Comparison of ENCODE assay signal across 12 mouse cellular contexts in genomic region chr15:102409286-102409685, GRCm38 (mm10). TPM values are rescaled to one million over a fixed set of nuclear protein-coding genes. Genes with fewer than 3 reads are reported as not detected.
DNase-seq lines count a peak whose midpoint lies in the region; ATAC-seq and TF ChIP-seq lines count a peak whose summit lies in the region.
"Had no signal": no experiment of that assay in that cellular context is flagged by ENCODE, and none has a peak within 500 bp of the region (broad histone marks: within the 10 kb centered on the region; RNA-seq: fewer than 3 reads in every experiment).

No protein-coding gene starts in this region.

- H3K4me2 ChIP-seq in midbrain, embryonic 12.5 days (replicated peaks) = peak overlapping the region; percentile 27
- no peak overlapping the region for H3K4me2 ChIP-seq in midbrain, postnatal 0 days (ENCODE audit: low read depth, low read length, poor library complexity, severe bottlenecking)
- H3K4me2 ChIP-seq in limb, embryonic 11.5 days (ENCODE audit: low read depth, severe bottlenecking) = peak overlapping the region; percentile 15; the same call in 1 of the 2 replicates
- H3K4me2 ChIP-seq in stomach, embryonic 15.5 days = peak overlapping the region; percentile 30; the same call in 1 of the 2 replicates

- H3K27ac ChIP-seq in heart, embryonic 10.5 days = no peak overlapping the region
- no peak overlapping the region for H3K27ac ChIP-seq in midbrain, embryonic 12.5 days (replicated peaks)
- no peak overlapping the region for H3K27ac ChIP-seq in midbrain, postnatal 0 days (ENCODE audit: low read depth, low read length)
- H3K27ac ChIP-seq in limb, embryonic 11.5 days (replicated peaks; ENCODE audit: low read depth, low read length) = no peak overlapping the region
- no peak overlapping the region for H3K27ac ChIP-seq in stomach, embryonic 15.5 days

- ATAC-seq in midbrain, embryonic 12.5 days (ENCODE audit: low FRiP score, low read depth) = no peak
- ATAC-seq in midbrain, postnatal 0 days (ENCODE audit: low FRiP score) = no peak
- no peak for ATAC-seq in limb, embryonic 11.5 days (ENCODE audit: insufficient number of reproducible peaks, low FRiP score, low TSS enrichment, low read depth)
- ATAC-seq in stomach, embryonic 15.5 days (ENCODE audit: insufficient read depth, low FRiP score, low read depth) = no peak
- ATAC-seq: CD4-positive, CD25-positive, alpha-beta regulatory T cell, adult 4 months had no signal

- H3K27me3 ChIP-seq in heart, embryonic 10.5 days (ENCODE audit: insufficient read depth, poor library complexity, severe bottlenecking) = no peaks in the 10 kb centered on the region
- H3K27me3 ChIP-seq in midbrain, embryonic 12.5 days = no peaks in the 10 kb centered on the region
- no peaks in the 10 kb centered on the region for H3K27me3 ChIP-seq in midbrain, postnatal 0 days (ENCODE audit: insufficient read depth, low read length)
- no peaks in the 10 kb centered on the region for H3K27me3 ChIP-seq in limb, embryonic 11.5 days (ENCODE audit: control insufficient read depth, insufficient read depth, low read length)
- no peaks in the 10 kb centered on the region for H3K27me3 ChIP-seq in stomach, embryonic 15.5 days (replicated peaks)

- DNase-seq in heart, embryonic 10.5 days (ENCODE audit: low spot score) = no peak
- no peak for DNase-seq in heart, adult 9 months (ENCODE audit: low spot score in 2 of 2)
- DNase-seq in midbrain, postnatal 0 days (ENCODE audit: low spot score) = no peak
- DNase-seq in limb, embryonic 11.5 days (ENCODE audit: low spot score) = no peak
- no peak for DNase-seq in retina, postnatal 1 day
- no peak for DNase-seq in frontal cortex, postnatal 36 days (ENCODE audit: low spot score in 2 of 2)
- DNase-seq: kidney, adult 8-10 months; right cerebral cortex, postnatal 4 days; thymus, postnatal 36 days had no signal

- H3K9ac ChIP-seq in midbrain, embryonic 12.5 days (replicated peaks) = no peak overlapping the region
- H3K9ac ChIP-seq in midbrain, postnatal 0 days (replicated peaks; ENCODE audit: low read length, poor library complexity, severe bottlenecking) = no peak overlapping the region
- H3K9ac ChIP-seq in limb, embryonic 11.5 days (ENCODE audit: low read length) = no peak overlapping the region
- H3K9ac ChIP-seq in stomach, embryonic 15.5 days = no peak overlapping the region

- 0 out of 2 replicates have a peak overlapping the region, but pooled peaks have one; percentile 34 for H3K4me3 ChIP-seq in heart, embryonic 10.5 days
- H3K4me3 ChIP-seq in midbrain, embryonic 12.5 days = peak overlapping the region; percentile 13
- H3K4me3 ChIP-seq in midbrain, postnatal 0 days (ENCODE audit: low read depth, low read length) = no peak overlapping the region
- no peak overlapping the region for H3K4me3 ChIP-seq in limb, embryonic 11.5 days (ENCODE audit: low read depth, low read length)
- H3K4me3 ChIP-seq in stomach, embryonic 15.5 days (replicated peaks) = no peak overlapping the region

- H3K36me3 ChIP-seq in heart, embryonic 10.5 days = peaks cover 63% of the 10 kb centered on the region
- peaks cover 59% of the 10 kb centered on the region for H3K36me3 ChIP-seq in midbrain, embryonic 12.5 days
- H3K36me3 ChIP-seq in midbrain, postnatal 0 days (ENCODE audit: insufficient read depth, low read length) = peaks cover 21% of the 10 kb centered on the region
- peaks cover 38% of the 10 kb centered on the region for H3K36me3 ChIP-seq in limb, embryonic 11.5 days (ENCODE audit: control insufficient read depth, insufficient read depth, low read length)
- peaks cover 41% of the 10 kb centered on the region for H3K36me3 ChIP-seq in stomach, embryonic 15.5 days

- no peak for TF ChIP-seq CTCF in midbrain, postnatal 0 days (IDR thresholded peaks at IDR 0.05)

- H3K4me1 ChIP-seq in heart, embryonic 10.5 days = peaks cover 29% of the 10 kb centered on the region
- peaks cover 40% of the 10 kb centered on the region for H3K4me1 ChIP-seq in midbrain, embryonic 12.5 days
- peaks cover 12% of the 10 kb centered on the region; the same call in 1 of the 2 replicates for H3K4me1 ChIP-seq in midbrain, postnatal 0 days (ENCODE audit: insufficient read depth, low read length)
- peaks cover 14% of the 10 kb centered on the region; the same call in 1 of the 2 replicates for H3K4me1 ChIP-seq in limb, embryonic 11.5 days (ENCODE audit: control insufficient read depth, insufficient read depth, low read length)
- H3K4me1 ChIP-seq in stomach, embryonic 15.5 days = peaks cover 15% of the 10 kb centered on the region; the same call in 1 of the 2 replicates

- H3K9me3 ChIP-seq in heart, embryonic 10.5 days = no peaks in the 10 kb centered on the region
- no peaks in the 10 kb centered on the region for H3K9me3 ChIP-seq in midbrain, embryonic 12.5 days
- H3K9me3 ChIP-seq in midbrain, postnatal 0 days (ENCODE audit: low read length) = no peaks in the 10 kb centered on the region
- H3K9me3 ChIP-seq in limb, embryonic 11.5 days (ENCODE audit: control insufficient read depth, low read length) = no peaks in the 10 kb centered on the region
- H3K9me3 ChIP-seq in stomach, embryonic 15.5 days = no peaks in the 10 kb centered on the region

- WGBS in heart, embryonic 10.5 days = 90% methylated on average over 3 of the region's 3 CpGs
- WGBS in midbrain, embryonic 12.5 days = 94% methylated on average over 3 of the region's 3 CpGs
- WGBS in midbrain, postnatal 0 days = 91% methylated on average over 3 of the region's 3 CpGs
- 99% methylated on average over 3 of the region's 3 CpGs for WGBS in limb, embryonic 11.5 days
- WGBS in stomach, embryonic 15.5 days = 95% methylated on average over 3 of the region's 3 CpGs

RNA-seq across cellular contexts. Expression of gene Sp1, which starts 3.3 kb away (rescaled TPM):
- polyA plus RNA-seq in heart, embryonic 10.5 days (2016; fragmentation: Nextera tagmentation; extraction: Ambion mirVana) = 5.7 and 7.6 TPM in 2 replicates
- 9.6 and 10.2 TPM in 2 replicates for polyA plus RNA-seq in midbrain, embryonic 12.5 days (2016; fragmentation: Nextera tagmentation; extraction: Ambion mirVana)
- 20.9 and 25.6 TPM in 2 replicates for total RNA-seq in midbrain, postnatal 0 days (2014; rRNA removed)
- 2.2 and 2.8 TPM in 2 replicates for polyA plus RNA-seq in midbrain, postnatal 0 days (2015; fragmentation: Nextera tagmentation; extraction: Ambion mirVana)
- 11.8 and 13.3 TPM in 2 replicates for polyA plus RNA-seq in limb, embryonic 11.5 days (2014; fragmentation: Nextera tagmentation; extraction: Ambion mirVana)
- 9.6 and 9.7 TPM in 2 replicates for polyA plus RNA-seq in stomach, embryonic 15.5 days (2015; fragmentation: Nextera tagmentation; extraction: Ambion mirVana)

RNA-seq across cellular contexts. Expression of gene Amhr2, which starts 35.9 kb away (rescaled TPM):
- polyA plus RNA-seq in heart, embryonic 10.5 days (2016; fragmentation: Nextera tagmentation; extraction: Ambion mirVana) = 1.6 and 2.4 TPM in 2 replicates
- polyA plus RNA-seq in midbrain, embryonic 12.5 days (2016; fragmentation: Nextera tagmentation; extraction: Ambion mirVana) = 0.29 TPM in 1 of 2 replicates, not detected in the other
- total RNA-seq in midbrain, postnatal 0 days (2014; rRNA removed) = 0.38 and 0.85 TPM in 2 replicates
- 0.60 and 1.0 TPM in 2 replicates for polyA plus RNA-seq in midbrain, postnatal 0 days (2015; fragmentation: Nextera tagmentation; extraction: Ambion mirVana)
- not detected in 2 replicates for polyA plus RNA-seq in limb, embryonic 11.5 days (2014; fragmentation: Nextera tagmentation; extraction: Ambion mirVana)
- polyA plus RNA-seq in stomach, embryonic 15.5 days (2015; fragmentation: Nextera tagmentation; extraction: Ambion mirVana) = 0.90 and 1.3 TPM in 2 replicates

RNA-seq across cellular contexts. Expression of gene Sp7, which starts 42.3 kb away (rescaled TPM):
- 0.37 and 1.5 TPM in 2 replicates for polyA plus RNA-seq in heart, embryonic 10.5 days (2016; fragmentation: Nextera tagmentation; extraction: Ambion mirVana)
- polyA plus RNA-seq in midbrain, embryonic 12.5 days (2016; fragmentation: Nextera tagmentation; extraction: Ambion mirVana) = 0.46 and 0.93 TPM in 2 replicates
- 0.47 and 0.60 TPM in 2 replicates for total RNA-seq in midbrain, postnatal 0 days (2014; rRNA removed)
- polyA plus RNA-seq in midbrain, postnatal 0 days (2015; fragmentation: Nextera tagmentation; extraction: Ambion mirVana) = 0.10 and 0.31 TPM in 2 replicates
- polyA plus RNA-seq in limb, embryonic 11.5 days (2014; fragmentation: Nextera tagmentation; extraction: Ambion mirVana) = 1.7 and 2.3 TPM in 2 replicates
- polyA plus RNA-seq in stomach, embryonic 15.5 days (2015; fragmentation: Nextera tagmentation; extraction: Ambion mirVana) = 1.0 and 1.1 TPM in 2 replicates
- polyA plus RNA-seq: CD4-positive, CD25-positive, alpha-beta regulatory T cell, adult 4 months had no signal

RNA-seq across cellular contexts. Expression of gene Prr13, which starts 49.5 kb away (rescaled TPM):
- 82.8 and 101 TPM in 2 replicates for polyA plus RNA-seq in heart, embryonic 10.5 days (2016; fragmentation: Nextera tagmentation; extraction: Ambion mirVana)
- 84.9 and 97.9 TPM in 2 replicates for polyA plus RNA-seq in midbrain, embryonic 12.5 days (2016; fragmentation: Nextera tagmentation; extraction: Ambion mirVana)
- 23.1 and 23.2 TPM in 2 replicates for total RNA-seq in midbrain, postnatal 0 days (2014; rRNA removed)
- 93.5 and 99.1 TPM in 2 replicates for polyA plus RNA-seq in midbrain, postnatal 0 days (2015; fragmentation: Nextera tagmentation; extraction: Ambion mirVana)
- polyA plus RNA-seq in limb, embryonic 11.5 days (2014; fragmentation: Nextera tagmentation; extraction: Ambion mirVana) = 79.5 and 80.9 TPM in 2 replicates
- polyA plus RNA-seq in stomach, embryonic 15.5 days (2015; fragmentation: Nextera tagmentation; extraction: Ambion mirVana) = 119 and 120 TPM in 2 replicates

RNA-seq across cellular contexts. Expression of gene Aaas, which starts 58.7 kb away (rescaled TPM):
- polyA plus RNA-seq in heart, embryonic 10.5 days (2016; fragmentation: Nextera tagmentation; extraction: Ambion mirVana) = 87.7 and 96.4 TPM in 2 replicates
- 61.5 and 67.9 TPM in 2 replicates for polyA plus RNA-seq in midbrain, embryonic 12.5 days (2016; fragmentation: Nextera tagmentation; extraction: Ambion mirVana)
- 21.8 and 31.1 TPM in 2 replicates for total RNA-seq in midbrain, postnatal 0 days (2014; rRNA removed)
- 30.1 and 32.8 TPM in 2 replicates for polyA plus RNA-seq in midbrain, postnatal 0 days (2015; fragmentation: Nextera tagmentation; extraction: Ambion mirVana)
- polyA plus RNA-seq in limb, embryonic 11.5 days (2014; fragmentation: Nextera tagmentation; extraction: Ambion mirVana) = 115 and 116 TPM in 2 replicates
- 55.9 and 67.0 TPM in 2 replicates for polyA plus RNA-seq in stomach, embryonic 15.5 days (2015; fragmentation: Nextera tagmentation; extraction: Ambion mirVana)

Comparison
In these comparisons a context has a peak if more than half of its experiments do, and no peak if none do; other contexts are left out.
1. H3K4me3 ChIP-seq: peak in heart, embryonic 10.5 days (single experiment) and midbrain, embryonic 12.5 days (single experiment); none in midbrain, postnatal 0 days (single experiment), limb, embryonic 11.5 days (single experiment) and stomach, embryonic 15.5 days (single experiment).